Mouse (Mus musculus) midbrain, postnatal 0 days (tissue): ENCODE data around the gene Twf2. TPM values are rescaled to one million over a fixed set of nuclear protein-coding genes. Genes with fewer than 3 reads are reported as not detected.

ENCODE experiments used
- ATAC-seq: fragments of 200-750 bp; cut with Nextera tagmentation; 2 replicates; pipeline ENCODE4 v1.8.0; 2017; ENCODE audit warnings: moderate number of reproducible peaks, mild to moderate bottlenecking, moderate TSS enrichment, moderate library complexity; ENCODE audit not compliant: low FRiP score
- DNase-seq: peaks from one replicate; pipeline ENCODE4 v3.0.0-alpha.2; 2015; ENCODE audit warnings: low spot score
- H3K27ac ChIP-seq: fragments of 300-500 bp; sonication (generic); 2 replicates; pipeline ENCODE4 v1.5.1; 2014; ENCODE audit warnings: low read depth, mild to moderate bottlenecking, low read length, mixed read lengths
- H3K27me3 ChIP-seq: fragments of 300-500 bp; sonication (generic); 2 replicates; pipeline ENCODE4 v1.6.1; 2014; ENCODE audit warnings: low read length, control low read depth, mixed read lengths; ENCODE audit not compliant: insufficient read depth
- H3K36me3 ChIP-seq: fragments of 300-500 bp; sonication (generic); 2 replicates; pipeline ENCODE4 v1.6.1; 2014; ENCODE audit warnings: low read length, control low read depth, mixed read lengths; ENCODE audit not compliant: insufficient read depth
- H3K4me1 ChIP-seq: fragments of 300-500 bp; sonication (generic); 2 replicates; pipeline ENCODE4 v1.6.1; 2014; ENCODE audit warnings: mild to moderate bottlenecking, control low read depth, antibody characterized with exemption, low read length, mixed read lengths; ENCODE audit not compliant: insufficient read depth
- H3K4me2 ChIP-seq: fragments of 300-500 bp; sonication (generic); 2 replicates; pipeline ENCODE4 v1.6.1; 2014; ENCODE audit warnings: low read depth, mild to moderate bottlenecking, low read length, mixed read lengths; ENCODE audit not compliant: poor library complexity, severe bottlenecking
- H3K4me3 ChIP-seq: fragments of 300-500 bp; sonication (generic); 2 replicates; pipeline ENCODE4 v1.5.1; 2014; ENCODE audit warnings: low read depth, mild to moderate bottlenecking, low read length, moderate library complexity
- H3K9ac ChIP-seq: fragments of 300-500 bp; sonication (generic); replicated peaks from 2 replicates; pipeline ENCODE4 v1.6.1; 2014; ENCODE audit warnings: mild to moderate bottlenecking, low read length, moderate library complexity, mixed read lengths; ENCODE audit not compliant: poor library complexity, severe bottlenecking
- H3K9me3 ChIP-seq: fragments of 300-500 bp; sonication (generic); 2 replicates; pipeline ENCODE4 v1.6.1; 2016; ENCODE audit warnings: low read length, control low read depth
- CTCF ChIP-seq: IDR thresholded peaks from 2 replicates; pipeline ENCODE4 v1.5.1; 2016; ENCODE audit warnings: antibody characterized with exemption, mild to moderate bottlenecking
- WGBS: fragments of 180-500 bp; shearing (Covaris S2); extraction: QIAGEN DNeasy Blood & Tissue Kit; methylation state at CpG from one replicate; pipeline ENCODE4 v1.1.7; 2014; 5-methylcytosine and 5-hydroxymethylcytosine counted together
- polyA plus RNA-seq: library from polyadenylated mRNA; unstranded; fragments of >200 nt; fragmentation: Nextera tagmentation; extraction: Ambion mirVana; gene quantifications from 2 replicates; pipeline ENCODE4 v1.2.1, GENCODE M21; 2015
- total RNA-seq: library from RNA; depleted of rRNA; stranded (reverse); fragments of >200 nt; gene quantifications from 2 replicates; pipeline ENCODE4 v1.2.3, GENCODE M21; 2014; rRNA removed

The Twf2 gene
- total RNA-seq (60.1 and 78.3 TPM in 2 replicates), polyA plus RNA-seq (41.6 and 47.4 TPM in 2 replicates)

DNA sequence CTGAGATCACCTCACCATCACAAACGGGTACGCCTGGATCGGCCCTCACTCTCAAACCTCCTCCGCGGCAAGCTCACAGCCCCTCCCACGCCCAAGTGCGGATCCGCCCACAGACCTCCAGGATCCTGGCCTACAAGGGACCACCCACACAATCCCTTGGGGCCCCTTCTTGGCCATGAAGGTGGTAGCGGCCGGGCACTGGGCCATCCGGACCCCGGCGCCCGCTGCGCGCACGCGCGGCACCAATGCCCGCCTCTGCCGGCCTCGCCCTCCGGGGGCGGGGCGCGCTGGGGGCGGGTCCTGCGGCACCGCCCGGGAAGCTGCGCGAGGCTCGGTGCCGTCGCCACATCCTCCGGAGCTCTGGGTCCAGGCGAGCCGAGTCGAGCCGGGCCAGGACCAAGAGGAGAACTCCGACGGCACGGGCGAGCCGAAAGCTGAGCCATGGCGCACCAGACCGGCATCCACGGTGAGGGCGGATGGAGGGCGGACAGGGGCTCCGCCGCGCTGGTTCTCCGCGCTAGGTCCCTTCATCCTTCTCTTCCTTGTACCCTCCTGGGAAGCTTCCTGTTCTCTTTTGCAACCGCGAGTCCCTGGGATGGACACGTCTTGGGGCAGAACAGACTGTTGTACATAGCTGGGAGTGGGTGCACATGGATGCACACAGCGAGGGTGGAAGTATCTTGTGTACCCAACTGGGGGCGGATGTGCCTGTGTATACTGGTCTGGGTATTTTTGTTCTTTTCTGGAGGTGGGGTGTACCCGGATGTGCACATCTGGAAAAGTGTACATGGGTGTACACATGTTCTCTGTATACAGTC is at the start of gene Twf2:
Gene Twf2 (plus strand): TSS at position 290 of the 818 bp plus-strand sequence.
- Histone ChIP-seq H3K4me3 (peak within 1 kb of the TSS; percentile 70), H3K27me3 (no peaks in the 10 kb centered on the region), H3K9ac (peak within 1 kb of the TSS; percentile 83), H3K27ac (peak within 1 kb of the TSS; percentile 72), H3K9me3 (no peaks in the 10 kb centered on the region), H3K4me1 (peaks cover 12% of the 10 kb centered on the region; the same call in 1 of the 2 replicates), H3K36me3 (peaks cover 1% of the 10 kb centered on the region; the same call in 1 of the 2 replicates), H3K4me2 (peak within 1 kb of the TSS; percentile 67)
- DNase-seq (peak; percentile 94), ATAC-seq (peak; percentile 82)
- 1% methylated on average over 59 of the region's 61 CpGs for WGBS
- TF ChIP-seq CTCF: no peak

DNA sequence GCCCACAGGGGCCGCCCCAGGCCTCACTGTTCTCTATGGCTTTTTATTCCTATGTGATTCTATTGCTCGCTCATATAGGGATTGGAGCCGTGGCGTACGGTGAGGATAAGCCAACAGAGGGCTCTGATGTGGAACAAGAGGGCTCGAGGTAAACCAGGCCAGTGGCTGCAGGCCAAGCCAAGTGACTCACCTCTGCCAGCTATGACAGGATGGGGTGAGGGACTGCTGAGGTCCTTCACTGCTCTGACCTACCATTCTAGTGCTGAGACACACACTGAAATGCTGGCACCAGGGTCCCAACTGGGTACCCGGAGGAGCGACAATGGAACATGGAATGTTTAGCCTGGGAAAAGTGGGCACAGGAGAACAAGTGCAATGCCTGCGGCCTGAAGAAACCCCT is 48.8 kb upstream of the Twf2 start:
- Histone ChIP-seq H3K4me3 (no peak overlapping the region), H3K4me1 (peaks cover 9% of the 10 kb centered on the region), H3K4me2 (no peak overlapping the region), H3K27me3 (no peaks in the 10 kb centered on the region), H3K27ac (no peak overlapping the region), H3K9me3 (no peaks in the 10 kb centered on the region), H3K9ac (no peak overlapping the region), H3K36me3 (peaks cover 8% of the 10 kb centered on the region)
- DNase-seq: no peak
- ATAC-seq: no peak
- no peak for TF ChIP-seq CTCF
- 74% methylated on average over 9 of the region's 9 CpGs for WGBS

DNA sequence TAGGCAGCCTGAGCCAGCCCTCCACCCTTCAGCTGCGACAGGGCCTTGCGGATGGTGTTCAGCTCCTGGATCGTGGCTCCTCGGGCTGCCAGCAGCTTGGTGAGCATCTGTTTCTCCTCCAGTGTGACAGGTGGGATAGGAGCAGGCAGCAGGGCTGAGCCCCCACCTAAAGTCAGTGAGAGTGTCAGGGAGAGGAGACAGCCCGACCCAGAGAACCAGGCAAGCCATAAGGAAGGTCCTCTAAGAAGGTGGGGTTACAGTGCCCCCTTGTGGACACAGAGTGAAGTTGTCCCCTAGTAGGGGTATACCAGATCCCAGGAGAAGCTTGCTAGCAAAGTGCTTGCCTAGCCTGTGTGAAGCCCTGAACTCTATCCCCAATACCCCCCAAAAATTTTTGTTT is 46.5 kb upstream of the Twf2 start:
- ATAC-seq (peak; percentile 35; the same call in 1 of the 2 replicates), DNase-seq (peak; percentile 89)
- peaks cover 8% of the 10 kb centered on the region for H3K36me3 ChIP-seq
- no peaks in the 10 kb centered on the region; the same call in 1 of the 2 replicates for H3K4me1 ChIP-seq
- no peaks in the 10 kb centered on the region for H3K27me3 ChIP-seq
- no peak overlapping the region for H3K9ac ChIP-seq
- no peaks in the 10 kb centered on the region for H3K9me3 ChIP-seq
- peak; percentile 84 for TF ChIP-seq CTCF
- H3K27ac ChIP-seq: no peak overlapping the region
- no peak overlapping the region for H3K4me2 ChIP-seq
- H3K4me3 ChIP-seq: no peak overlapping the region
- 36% methylated on average over 5 of the region's 5 CpGs for WGBS

DNA sequence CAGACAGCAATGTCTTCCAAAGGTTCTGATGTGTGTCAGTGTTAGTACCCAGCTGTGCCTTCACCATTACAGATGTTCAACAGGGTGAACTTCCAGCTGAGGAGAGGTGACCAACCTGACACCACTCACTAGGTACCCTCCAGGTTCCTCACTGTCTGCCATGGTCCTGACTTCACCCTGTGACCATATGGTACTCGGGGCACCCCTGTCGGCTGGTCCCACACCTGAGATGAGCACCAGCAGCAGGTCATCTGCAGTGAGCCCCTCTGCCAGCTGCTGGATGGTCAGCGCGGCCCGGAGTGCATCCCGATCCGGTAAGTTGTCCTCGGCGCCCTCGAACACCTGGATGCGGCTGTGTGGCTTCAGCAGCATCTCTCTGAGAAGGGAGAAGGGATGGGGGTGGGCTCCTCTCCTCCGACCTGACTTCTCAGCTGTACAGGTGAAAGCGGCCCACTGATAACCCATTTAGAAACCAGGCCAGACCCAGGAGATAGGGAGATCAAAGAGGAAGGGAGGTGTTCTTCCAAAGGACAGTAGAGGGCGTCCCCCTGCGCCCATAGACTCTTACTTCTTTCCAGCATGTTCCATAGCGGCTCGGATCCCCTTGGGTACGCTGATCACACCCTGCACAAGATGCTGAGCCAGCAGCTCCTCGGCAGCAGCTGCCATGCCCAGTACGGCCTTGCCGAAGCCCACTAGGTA is 45.8 kb upstream of the Twf2 start:
- no peak overlapping the region for H3K4me2 ChIP-seq
- H3K9me3 ChIP-seq: no peaks in the 10 kb centered on the region
- peak; percentile 40 for TF ChIP-seq CTCF
- no peak overlapping the region for H3K27ac ChIP-seq
- DNase-seq: no peak
- H3K36me3 ChIP-seq: peaks cover 8% of the 10 kb centered on the region
- no peak overlapping the region for H3K4me3 ChIP-seq
- no peak overlapping the region for H3K9ac ChIP-seq
- no peaks in the 10 kb centered on the region for H3K27me3 ChIP-seq
- 79% methylated on average over 21 of the region's 21 CpGs for WGBS
- no peaks in the 10 kb centered on the region; the same call in 1 of the 2 replicates for H3K4me1 ChIP-seq
- no peak for ATAC-seq

DNA sequence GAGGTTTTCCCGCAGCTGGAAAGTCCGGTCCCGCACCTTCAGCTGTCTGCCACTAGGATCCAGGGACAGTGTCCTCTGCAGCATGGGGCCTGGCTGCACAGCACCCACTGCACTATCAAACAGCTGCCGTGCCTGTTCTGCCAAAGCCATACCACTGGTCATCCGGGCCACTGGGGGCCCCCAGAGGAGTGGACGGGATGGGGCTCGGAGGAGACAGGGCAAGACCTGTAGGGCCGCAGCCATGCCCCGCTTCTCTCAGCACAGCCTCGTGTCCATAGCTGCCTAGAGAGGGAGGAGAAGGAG is 45.3 kb upstream of the Twf2 start:
- 83% methylated on average over 10 of the region's 10 CpGs for WGBS
- Histone ChIP-seq H3K4me1 (no peaks in the 10 kb centered on the region; the same call in 1 of the 2 replicates), H3K9me3 (no peaks in the 10 kb centered on the region), H3K27me3 (no peaks in the 10 kb centered on the region), H3K4me3 (no peak overlapping the region), H3K27ac (no peak overlapping the region), H3K9ac (no peak overlapping the region), H3K36me3 (peaks cover 5% of the 10 kb centered on the region), H3K4me2 (no peak overlapping the region)
- DNase-seq (no peak), ATAC-seq (no peak)
- TF ChIP-seq CTCF: no peak

DNA sequence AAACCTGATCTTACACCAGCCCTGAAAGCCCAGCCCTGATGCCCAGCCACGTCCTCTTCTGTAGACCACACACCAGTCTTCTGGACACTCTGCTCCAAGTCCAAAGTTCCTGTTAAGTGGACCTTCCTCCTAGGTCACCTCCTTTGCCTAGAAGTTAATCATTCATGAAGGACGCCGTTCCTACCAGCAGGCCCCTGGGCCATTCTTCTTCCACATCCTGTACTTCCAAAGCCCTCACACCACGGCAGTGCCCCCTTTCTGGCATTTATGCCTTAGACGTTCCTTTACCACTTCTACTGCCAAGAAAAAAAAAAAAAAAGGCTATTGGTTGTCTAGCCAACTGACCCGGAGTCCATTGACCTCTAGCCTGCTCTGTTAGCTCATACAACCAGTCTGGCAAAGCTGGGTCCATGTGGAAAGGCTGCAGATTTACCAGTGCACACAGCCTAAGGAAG is 44.8 kb upstream of the Twf2 start, which contains the start of gene Glyctk:
Gene Glyctk (minus strand): TSS at position 102 of the 455 bp plus-strand sequence.
- H3K9me3 ChIP-seq: no peaks in the 10 kb centered on the region
- H3K36me3 ChIP-seq: 0 out of 2 replicates have a peak, but pooled peaks cover 4% of the 10 kb centered on the region
- DNase-seq (no peak), ATAC-seq (no peak)
- H3K4me3 ChIP-seq: no peak within 1 kb of the TSS
- no peaks in the 10 kb centered on the region for H3K27me3 ChIP-seq
- no peak within 1 kb of the TSS for H3K4me2 ChIP-seq
- WGBS: 79% methylated on average over 6 of the region's 6 CpGs
- H3K4me1 ChIP-seq: no peaks in the 10 kb centered on the region; the same call in 1 of the 2 replicates
- TF ChIP-seq CTCF: no peak
- H3K9ac ChIP-seq: no peak within 1 kb of the TSS
- H3K27ac ChIP-seq: no peak within 1 kb of the TSS
